Mouse (Mus musculus): ENCODE measurements around the gene Mapk10. TPM values are rescaled to one million over a fixed set of nuclear protein-coding genes. Genes with fewer than 3 reads are reported as not detected.
A peak's percentile ranks its signal among the peaks of the same experiment; 100 is the strongest.
"Not testable (repeated sequence)": the region's sequence is repeated elsewhere in the genome, so short reads cannot be mapped to it uniquely, and the experiment has no call there.

The Mapk10 gene
- polyA plus RNA-seq, 1 experiment from 2014 or later, result 0.32 TPM

DNA sequence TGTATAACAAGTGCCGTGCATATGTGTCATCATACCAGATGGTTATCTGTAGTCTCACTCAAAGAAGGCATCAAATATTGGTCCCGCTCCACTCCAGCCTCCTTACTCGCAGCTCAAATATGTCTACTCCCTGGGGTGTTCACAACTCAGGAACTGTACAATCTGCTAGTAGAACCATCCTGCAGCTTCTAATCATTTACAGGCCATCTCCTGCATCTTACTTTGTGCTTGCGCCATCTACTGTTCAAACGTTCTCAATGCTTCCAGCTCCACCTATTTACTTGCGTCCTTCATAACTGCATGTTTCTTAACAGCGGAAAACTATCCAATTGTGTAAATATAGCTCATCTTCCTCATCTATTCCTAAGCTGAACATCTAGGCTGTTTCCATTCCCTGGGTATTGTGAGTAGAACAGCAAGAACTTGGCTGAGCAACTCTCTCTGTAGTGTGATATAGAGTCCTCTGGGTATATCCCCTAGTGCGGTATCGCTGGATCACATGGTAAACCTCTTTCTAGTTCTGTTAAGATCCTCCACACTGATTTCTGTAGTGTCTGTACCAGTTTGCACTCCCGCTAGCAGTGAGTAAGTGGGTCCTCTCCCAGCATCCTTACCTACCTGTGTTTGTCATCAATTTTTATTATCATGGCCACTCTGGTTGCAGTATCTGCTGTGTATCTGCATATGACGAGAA is 336.4 kb downstream of the Mapk10 start:
- 39% methylated on average over 11 of the region's 11 CpGs for WGBS
- H3K4me3 ChIP-seq (ENCODE audit: low read depth, low read length), result no peak overlapping the region
- no peak overlapping the region for H3K9ac ChIP-seq (ENCODE audit: low read depth, low read length)
- no peaks in the 10 kb centered on the region for H3K9me3 ChIP-seq (ENCODE audit: control insufficient read depth, low read length)
- no peaks in the 10 kb centered on the region for H3K27me3 ChIP-seq (replicated peaks; ENCODE audit: control insufficient read depth, insufficient read depth, low read length)
- no peak for DNase-seq (ENCODE audit: low spot score)
- H3K4me2 ChIP-seq, result no peak overlapping the region
- H3K27ac ChIP-seq (ENCODE audit: low read depth, low read length), result no peak overlapping the region
- no peaks in the 10 kb centered on the region for H3K4me1 ChIP-seq (replicated peaks; ENCODE audit: control insufficient read depth, insufficient read depth, low read length)
- ATAC-seq (replicated peaks; ENCODE audit: low FRiP score), result 0 out of 2 replicates have a peak, but pooled peaks have one; percentile 34
- no peaks in the 10 kb centered on the region for H3K36me3 ChIP-seq (ENCODE audit: control insufficient read depth, insufficient read depth, low read length)

DNA sequence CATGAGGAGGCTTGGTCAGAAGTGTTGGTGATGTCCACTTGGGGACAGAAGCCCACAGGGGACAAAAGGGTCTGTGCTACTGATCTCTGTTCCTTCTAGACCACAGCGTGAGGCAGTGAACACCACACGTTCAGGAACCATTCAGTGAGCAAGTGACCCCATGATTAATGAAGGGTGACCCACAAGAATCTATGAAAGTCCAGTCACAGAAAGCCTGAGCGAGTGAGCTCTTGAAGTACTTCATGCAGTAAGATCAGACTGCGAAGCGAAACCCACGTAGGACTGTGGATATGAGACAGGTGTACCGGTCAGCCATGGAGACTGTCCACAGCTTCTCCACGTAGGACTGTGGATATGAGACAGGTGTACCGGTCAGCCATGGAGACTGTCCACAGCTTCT is 338.1 kb downstream of the Mapk10 start:
- not testable (repeated sequence) for H3K4me1 ChIP-seq (replicated peaks; ENCODE audit: control insufficient read depth, insufficient read depth, low read length); H3K27me3 ChIP-seq (replicated peaks; ENCODE audit: control insufficient read depth, insufficient read depth, low read length); DNase-seq (ENCODE audit: low spot score); ATAC-seq (replicated peaks; ENCODE audit: low FRiP score); H3K9ac ChIP-seq (ENCODE audit: low read depth, low read length); H3K27ac ChIP-seq (ENCODE audit: low read depth, low read length); H3K36me3 ChIP-seq (ENCODE audit: control insufficient read depth, insufficient read depth, low read length); H3K4me3 ChIP-seq (ENCODE audit: low read depth, low read length); H3K9me3 ChIP-seq (ENCODE audit: control insufficient read depth, low read length); H3K4me2 ChIP-seq
- WGBS, result 88% methylated on average over 9 of the region's 9 CpGs

- no peaks in the 10 kb centered on the region for H3K27me3 ChIP-seq (replicated peaks; ENCODE audit: control insufficient read depth, insufficient read depth, low read length)
- DNase-seq (ENCODE audit: low spot score), result no peak
- no peak for ATAC-seq (replicated peaks; ENCODE audit: low FRiP score)
- no peak overlapping the region for H3K9ac ChIP-seq (ENCODE audit: low read depth, low read length)
- H3K4me3 ChIP-seq (ENCODE audit: low read depth, low read length), result no peak overlapping the region
- H3K4me2 ChIP-seq, result no peak overlapping the region
- WGBS, result 62% methylated on average over 5 of the region's 5 CpGs
- H3K27ac ChIP-seq (ENCODE audit: low read depth, low read length), result no peak overlapping the region
- no peaks in the 10 kb centered on the region for H3K9me3 ChIP-seq (ENCODE audit: control insufficient read depth, low read length)
- no peaks in the 10 kb centered on the region for H3K4me1 ChIP-seq (replicated peaks; ENCODE audit: control insufficient read depth, insufficient read depth, low read length)
- no peaks in the 10 kb centered on the region for H3K36me3 ChIP-seq (ENCODE audit: control insufficient read depth, insufficient read depth, low read length)
These were observed 342.9 kb downstream of the Mapk10 start for GRCm38 (mm10) chr5:102868196-102868595.

DNA sequence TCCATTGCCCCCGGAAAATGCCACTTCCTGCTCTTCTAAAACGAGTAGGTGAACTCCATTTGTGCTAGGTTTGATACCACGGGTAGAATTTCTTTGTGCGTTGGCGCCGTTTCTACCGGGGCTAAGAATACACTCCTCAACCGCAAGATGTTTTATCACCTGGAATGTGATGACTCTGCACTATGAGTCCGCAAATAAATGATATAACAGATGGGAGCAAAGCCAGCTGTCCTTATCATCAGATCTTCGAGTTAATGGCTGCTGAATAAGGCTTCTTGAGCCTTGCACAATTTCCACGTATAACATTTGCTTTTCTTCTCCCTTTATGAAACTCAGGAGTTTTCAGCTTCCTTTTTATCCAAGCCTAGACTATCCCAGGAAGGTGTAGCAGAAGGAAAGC is 351.4 kb downstream of the Mapk10 start:
- Histone ChIP-seq H3K4me2 (no peak overlapping the region), H3K4me3 (ENCODE audit: low read depth, low read length) (no peak overlapping the region), H3K36me3 (ENCODE audit: control insufficient read depth, insufficient read depth, low read length) (no peaks in the 10 kb centered on the region), H3K4me1 (replicated peaks; ENCODE audit: control insufficient read depth, insufficient read depth, low read length) (no peaks in the 10 kb centered on the region), H3K27me3 (replicated peaks; ENCODE audit: control insufficient read depth, insufficient read depth, low read length) (no peaks in the 10 kb centered on the region), H3K9ac (ENCODE audit: low read depth, low read length) (no peak overlapping the region), H3K27ac (ENCODE audit: low read depth, low read length) (no peak overlapping the region), H3K9me3 (ENCODE audit: control insufficient read depth, low read length) (no peaks in the 10 kb centered on the region)
- WGBS, result 81% methylated on average over 11 of the region's 11 CpGs
- DNase-seq (ENCODE audit: low spot score) (no peak), ATAC-seq (replicated peaks; ENCODE audit: low FRiP score) (no peak)

DNA sequence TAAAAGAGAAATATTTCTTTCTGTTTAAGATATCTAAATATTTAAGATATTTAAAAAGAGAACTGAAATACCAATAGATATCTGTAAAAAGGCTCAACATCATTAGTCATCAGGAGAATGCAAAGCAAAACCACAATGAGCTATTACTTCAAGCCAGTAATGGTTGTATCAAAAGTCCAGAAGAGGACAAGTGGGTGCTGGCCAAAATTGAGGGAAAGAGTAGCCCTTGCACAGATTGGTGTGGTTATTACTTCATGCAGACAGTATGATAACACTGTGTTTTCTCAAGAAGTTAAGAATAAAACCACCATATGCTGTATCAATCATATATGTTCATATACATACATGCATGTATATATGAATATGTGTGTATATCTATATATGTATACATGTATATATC is 353.1 kb downstream of the Mapk10 start:
- Histone ChIP-seq H3K4me2 (no peak overlapping the region), H3K36me3 (ENCODE audit: control insufficient read depth, insufficient read depth, low read length) (no peaks in the 10 kb centered on the region), H3K27me3 (replicated peaks; ENCODE audit: control insufficient read depth, insufficient read depth, low read length) (no peaks in the 10 kb centered on the region), H3K4me1 (replicated peaks; ENCODE audit: control insufficient read depth, insufficient read depth, low read length) (no peaks in the 10 kb centered on the region), H3K9ac (ENCODE audit: low read depth, low read length) (no peak overlapping the region), H3K9me3 (ENCODE audit: control insufficient read depth, low read length) (no peaks in the 10 kb centered on the region), H3K27ac (ENCODE audit: low read depth, low read length) (no peak overlapping the region), H3K4me3 (ENCODE audit: low read depth, low read length) (no peak overlapping the region)
- DNase-seq (ENCODE audit: low spot score), result no peak
- no peak for ATAC-seq (replicated peaks; ENCODE audit: low FRiP score)

Other genes with a start within 250 kb of the Mapk10 start
- gene Ptpn13, start 213.9 kb upstream of the Mapk10 start, polyA plus RNA-seq (2014; fragmentation: Nextera tagmentation; extraction: Ambion mirVana), result 9.5 and 9.7 TPM in 2 replicates

All from liver, embryonic 11.5 days (tissue).